Mouse (Mus musculus) liver, embryonic 14.5 days (tissue): ENCODE measurements at regions not wholly inside any gene's neighbourhood (a gene's known extent, or its start where the extent isn't known, plus 50 kb on each side); places are given as distances from the start of the nearest gene placed in this dataset.

ENCODE experiments used
- ATAC-seq: fragments of 200-750 bp; cut with Nextera tagmentation; 2 replicates; pipeline ENCODE4 v1.8.0; 2017; ENCODE audit warnings: moderate number of reproducible peaks, mild to moderate bottlenecking, moderate library complexity; ENCODE audit not compliant: insufficient read depth
- DNase-seq, 3 experiments: peaks; one replicate each; pipeline ENCODE4 v3.0.0-alpha.2; 2012 to 2013; ENCODE audit warnings: low read depth in 3 of 3, low spot score in 3 of 3
- H3K27ac ChIP-seq: fragments of 300-500 bp; sonication (generic); 2 replicates; pipeline ENCODE4 v1.5.1; 2014; ENCODE audit warnings: moderate library complexity, mild to moderate bottlenecking, control low read depth, inconsistent platforms
- H3K27me3 ChIP-seq: fragments of 300-500 bp; sonication (generic); 2 replicates; pipeline ENCODE4 v1.6.1; 2014; ENCODE audit warnings: mild to moderate bottlenecking, low read length, moderate library complexity; ENCODE audit not compliant: control insufficient read depth, insufficient read depth
- H3K36me3 ChIP-seq: fragments of 300-500 bp; sonication (generic); replicated peaks from 2 replicates; pipeline ENCODE4 v1.6.1; 2014; ENCODE audit warnings: low read depth; ENCODE audit not compliant: control insufficient read depth, insufficient read depth
- H3K4me1 ChIP-seq, 2 experiments: fragments of 200-500 bp in 1 of 2; fragments of 300-500 bp in 1 of 2; sonication (generic) in 1 of 2; replicated peaks; 2 replicates each; pipeline ENCODE4 v1.6.1; 2012 to 2014; ENCODE audit warnings: antibody characterized with exemption in 1 of 2, inconsistent platforms in 1 of 2, low read length in 1 of 2; ENCODE audit not compliant: control insufficient read depth in 2 of 2, insufficient read depth in 2 of 2
- H3K4me2 ChIP-seq: fragments of 300-500 bp; sonication (generic); 2 replicates; pipeline ENCODE4 v1.6.1; 2014; ENCODE audit warnings: low read depth, mild to moderate bottlenecking, control low read depth, moderate library complexity
- H3K4me3 ChIP-seq, 2 experiments: fragments of 200-500 bp in 1 of 2; fragments of 300-500 bp in 1 of 2; sonication (generic) in 1 of 2; 2 replicates each; pipeline ENCODE4 v1.5.1; 2012 to 2014; ENCODE audit warnings: low read depth in 2 of 2, low read length in 2 of 2, mild to moderate bottlenecking in 2 of 2, control low read depth in 1 of 2, inconsistent platforms in 1 of 2, moderate library complexity in 1 of 2; ENCODE audit not compliant: insufficient read depth in 1 of 2
- H3K9ac ChIP-seq: fragments of 300-500 bp; sonication (generic); replicated peaks from 2 replicates; pipeline ENCODE4 v1.6.1; 2014; ENCODE audit warnings: mild to moderate bottlenecking, control low read depth, moderate library complexity
- H3K9me3 ChIP-seq: fragments of 300-500 bp; sonication (generic); 2 replicates; pipeline ENCODE4 v1.6.1; 2016; ENCODE audit warnings: low read length, mixed read lengths; ENCODE audit not compliant: control insufficient read depth
- CTCF ChIP-seq: IDR thresholded peaks from 2 replicates; pipeline ENCODE4 v1.5.1; 2016; ENCODE audit warnings: antibody characterized with exemption, low read depth, control low read depth
- EP300 ChIP-seq: IDR thresholded peaks from 2 replicates; pipeline ENCODE4 v1.6.1; 2016; ENCODE audit warnings: antibody characterized with exemption, low read depth
- WGBS: fragments of 180-500 bp; shearing (Covaris S2); extraction: QIAGEN DNeasy Blood & Tissue Kit; methylation state at CpG from one replicate; pipeline ENCODE4 v1.1.7; 2014; ENCODE audit not compliant: insufficient replicate concordance; 5-methylcytosine and 5-hydroxymethylcytosine counted together

DNA sequence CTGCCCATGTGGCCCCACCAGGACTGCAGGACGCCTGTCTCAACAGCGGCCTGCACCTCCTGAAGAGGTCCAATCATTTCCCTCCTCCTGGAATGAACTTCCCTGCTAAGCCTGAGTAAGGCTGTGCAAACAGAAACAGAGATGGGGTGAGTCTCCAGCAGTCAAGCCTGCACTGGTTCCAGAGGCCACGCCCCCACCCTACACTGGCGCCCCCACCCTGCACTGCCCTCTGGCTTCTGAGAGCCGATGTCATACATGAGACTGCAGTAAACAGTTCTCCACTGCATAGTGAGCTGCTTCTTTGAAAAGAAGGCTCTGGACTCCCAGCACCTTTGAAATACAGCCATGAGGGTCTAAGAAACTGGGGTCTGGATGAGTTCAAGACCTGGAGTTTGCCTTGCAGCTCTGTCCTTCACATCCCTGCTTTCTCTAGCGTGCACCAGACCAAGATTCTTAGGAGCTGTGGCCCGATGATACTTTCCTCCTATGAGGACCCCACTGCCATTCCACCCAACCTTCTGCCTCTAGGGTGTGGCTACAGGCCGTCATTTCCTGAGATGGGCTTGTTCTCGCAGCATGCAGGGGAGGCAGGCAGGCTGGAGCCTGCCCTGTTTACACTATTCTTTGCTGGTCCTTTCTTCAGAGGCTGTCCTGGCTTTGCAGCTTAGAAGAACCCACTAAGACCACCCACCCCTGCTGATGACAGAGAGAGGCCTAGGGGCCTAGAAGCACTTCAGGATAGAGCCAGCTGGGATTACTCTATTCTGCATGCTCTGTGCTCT is 144.0 kb upstream of the Camk1g start:
- no peaks in the 10 kb centered on the region for H3K9me3 ChIP-seq
- H3K4me3 ChIP-seq: no peak overlapping the region
- ATAC-seq (peak; percentile 56; the same call in 1 of the 2 replicates), DNase-seq (no peak)
- H3K27me3 ChIP-seq: no peaks in the 10 kb centered on the region
- no peak overlapping the region for H3K9ac ChIP-seq
- no peak overlapping the region for H3K27ac ChIP-seq
- no peaks in the 10 kb centered on the region for H3K36me3 ChIP-seq
- TF ChIP-seq EP300 (no peak), CTCF (0 out of 2 replicates have a peak, but pooled peaks have one; percentile 6)
- 30% methylated on average over 9 of the region's 9 CpGs for WGBS
- no peaks in the 10 kb centered on the region for H3K4me1 ChIP-seq
- no peak overlapping the region for H3K4me2 ChIP-seq

GRCm38 (mm10) chr1:193510066-193510793 is 140.1 kb upstream of the Camk1g start:
- no peak overlapping the region for H3K27ac ChIP-seq
- H3K36me3 ChIP-seq: no peaks in the 10 kb centered on the region
- no peaks in the 10 kb centered on the region for H3K9me3 ChIP-seq
- TF ChIP-seq CTCF (no peak), EP300 (no peak)
- H3K9ac ChIP-seq: no peak overlapping the region
- ATAC-seq (no peak), DNase-seq (no peak)
- WGBS: 44% methylated on average over 8 of the region's 8 CpGs
- no peaks in the 10 kb centered on the region for H3K27me3 ChIP-seq
- no peak overlapping the region for H3K4me2 ChIP-seq
- no peak overlapping the region for H3K4me3 ChIP-seq
- peaks cover 3% of the 10 kb centered on the region in 2 experiments; a peak in 1 of 4 replicates for H3K4me1 ChIP-seq

DNA sequence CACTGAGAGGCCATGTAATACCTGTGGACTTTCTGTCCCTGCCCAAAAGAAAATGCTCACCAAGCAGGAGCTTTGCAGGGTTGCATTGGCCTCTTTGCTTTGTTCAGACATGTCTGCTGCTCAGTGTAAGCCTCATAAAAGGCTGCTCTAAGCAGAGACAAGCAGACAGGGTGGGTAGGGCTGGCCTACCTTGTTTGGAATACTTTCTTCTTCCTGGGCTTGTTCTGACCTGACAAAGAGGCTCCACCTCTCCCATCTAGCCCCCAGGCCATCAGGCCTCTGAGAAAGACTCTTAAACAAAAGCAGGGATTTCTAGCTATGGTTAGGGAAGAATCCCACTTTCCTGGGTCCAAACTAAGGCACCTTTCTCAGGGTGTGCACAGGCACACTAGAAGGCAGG is 138.2 kb upstream of the Camk1g start:
- Histone ChIP-seq H3K36me3 (no peaks in the 10 kb centered on the region), H3K4me2 (no peak overlapping the region), H3K4me1 (peaks cover 3% of the 10 kb centered on the region in 2 experiments; a peak in 1 of 4 replicates), H3K4me3 (no peak overlapping the region), H3K9me3 (no peaks in the 10 kb centered on the region), H3K9ac (no peak overlapping the region), H3K27me3 (no peaks in the 10 kb centered on the region), H3K27ac (no peak overlapping the region)
- no peak for TF ChIP-seq EP300
- TF ChIP-seq CTCF: no peak
- DNase-seq: no peak
- ATAC-seq: no peak

DNA sequence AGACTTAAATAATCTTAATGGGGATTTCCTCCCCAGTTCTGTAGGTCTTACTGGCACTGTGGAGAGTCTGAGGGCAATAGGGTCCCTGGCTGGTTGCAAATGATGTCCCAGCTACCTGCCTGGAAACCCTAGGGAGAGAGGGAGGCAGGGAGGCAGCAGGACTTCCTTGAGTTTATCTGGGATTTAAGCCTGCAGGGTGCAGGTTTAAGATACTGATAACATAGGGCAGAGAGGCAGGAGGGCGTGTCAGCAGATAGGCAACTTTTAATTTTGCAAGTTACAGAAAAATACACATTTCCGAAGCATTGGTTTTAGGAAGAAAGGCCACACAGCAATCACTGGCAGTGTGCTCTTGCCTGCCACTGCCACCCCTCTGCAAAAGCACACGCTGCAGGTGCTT is 136.9 kb upstream of the Camk1g start:
- no peak overlapping the region for H3K9ac ChIP-seq
- H3K4me3 ChIP-seq: no peak overlapping the region
- H3K27me3 ChIP-seq: no peaks in the 10 kb centered on the region
- H3K9me3 ChIP-seq: no peaks in the 10 kb centered on the region
- peak in 1 of 3 experiments; percentile 12 for DNase-seq
- WGBS: 31% methylated on average over 3 of the region's 3 CpGs
- TF ChIP-seq CTCF (no peak), EP300 (no peak; the same call in 1 of the 2 replicates)
- peaks cover 3% of the 10 kb centered on the region in 2 experiments; a peak in 1 of 4 replicates for H3K4me1 ChIP-seq
- H3K4me2 ChIP-seq: no peak overlapping the region
- no peak; the same call in 1 of the 2 replicates for ATAC-seq
- H3K36me3 ChIP-seq: no peaks in the 10 kb centered on the region
- no peak overlapping the region for H3K27ac ChIP-seq

DNA sequence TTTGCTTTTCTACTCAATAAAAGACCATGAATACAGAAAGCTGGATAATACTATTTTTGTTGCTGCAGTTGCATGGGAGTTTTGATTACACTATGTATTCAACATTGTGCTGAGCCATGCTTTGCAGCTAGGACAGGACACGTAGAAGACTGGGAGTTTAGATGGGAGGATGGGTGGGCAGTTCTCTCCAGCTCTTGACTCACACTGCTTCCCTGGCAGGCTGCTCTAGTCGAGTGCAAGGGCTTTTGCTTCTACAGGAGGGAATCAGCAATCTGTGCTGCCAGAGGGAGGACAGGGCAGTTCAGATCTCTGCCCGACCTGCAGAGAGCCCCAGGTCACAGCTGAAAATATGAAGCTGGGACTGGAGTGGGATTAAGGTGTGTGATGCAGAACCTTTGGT is 135.3 kb upstream of the Camk1g start:
- H3K4me1 ChIP-seq: peaks cover 3% of the 10 kb centered on the region in 2 experiments; a peak in 1 of 4 replicates
- no peaks in the 10 kb centered on the region for H3K36me3 ChIP-seq
- H3K9ac ChIP-seq: no peak overlapping the region
- TF ChIP-seq CTCF: no peak
- no peak for TF ChIP-seq EP300
- no peak for ATAC-seq
- 35% methylated on average over 3 of the region's 3 CpGs for WGBS
- no peaks in the 10 kb centered on the region for H3K27me3 ChIP-seq
- H3K4me3 ChIP-seq: no peak overlapping the region
- DNase-seq: no peak
- no peak overlapping the region for H3K27ac ChIP-seq
- no peaks in the 10 kb centered on the region for H3K9me3 ChIP-seq
- no peak overlapping the region for H3K4me2 ChIP-seq
